Mouse (Mus musculus) telencephalon, adult 2 months (tissue): ENCODE data around the gene Arpp21.

ENCODE experiments used
- DNase-seq: peaks from one replicate; pipeline ENCODE4 v3.0.0-alpha.2; 2011; ENCODE audit warnings: low read depth, low spot score

Arpp21 gene

GRCm38 (mm10) chr9:112231383-112231782, 4.4 kb downstream of the Arpp21 start:
- no peak for DNase-seq

GRCm38 (mm10) chr9:112230716-112231361, 4.9 kb downstream of the Arpp21 start:
- no peak for DNase-seq

GRCm38 (mm10) chr9:112228470-112228869, 7.3 kb downstream of the Arpp21 start:
- no peak for DNase-seq

GRCm38 (mm10) chr9:112227174-112227573, 8.6 kb downstream of the Arpp21 start:
- no peak for DNase-seq

DNA sequence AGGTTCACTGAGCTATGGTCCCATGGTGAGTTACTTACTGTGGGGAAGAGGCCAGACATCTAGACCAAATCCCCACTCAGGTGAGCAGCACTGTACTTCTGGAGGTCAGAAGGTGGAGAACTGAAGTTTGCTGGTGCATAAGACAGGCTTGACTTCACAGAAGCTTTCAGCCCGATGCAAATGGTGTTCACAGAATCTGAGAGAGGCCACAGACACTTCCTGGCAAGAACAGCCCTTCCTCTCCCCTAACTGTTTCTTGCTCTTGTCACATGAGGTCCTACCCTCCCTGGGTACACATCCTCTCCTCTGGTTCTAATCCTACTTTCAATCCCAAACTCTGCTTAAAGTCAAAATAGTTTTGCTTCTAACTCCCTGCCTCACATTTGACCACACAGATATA, 9.2 kb downstream of the Arpp21 start:
- no peak for DNase-seq

DNA sequence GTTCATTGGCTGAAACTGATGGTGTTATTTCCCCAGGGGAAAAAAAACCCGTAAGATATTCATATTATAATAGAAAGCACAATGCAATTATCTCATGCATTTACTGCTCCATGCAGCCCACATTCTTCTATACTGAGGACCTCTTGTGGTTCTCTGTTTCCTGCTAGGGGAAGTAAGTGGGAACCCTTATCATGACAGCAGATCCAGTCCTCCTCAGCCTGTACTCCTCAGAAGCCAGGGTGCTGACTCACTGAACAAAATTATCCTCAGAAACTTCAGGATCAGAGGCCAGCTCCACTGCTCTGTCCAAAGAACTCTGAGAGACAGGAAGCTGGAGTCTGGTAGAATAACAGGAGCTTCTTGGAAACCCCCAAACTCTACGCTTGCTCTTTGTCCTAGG, 10.7 kb downstream of the Arpp21 start:
- no peak for DNase-seq

DNA sequence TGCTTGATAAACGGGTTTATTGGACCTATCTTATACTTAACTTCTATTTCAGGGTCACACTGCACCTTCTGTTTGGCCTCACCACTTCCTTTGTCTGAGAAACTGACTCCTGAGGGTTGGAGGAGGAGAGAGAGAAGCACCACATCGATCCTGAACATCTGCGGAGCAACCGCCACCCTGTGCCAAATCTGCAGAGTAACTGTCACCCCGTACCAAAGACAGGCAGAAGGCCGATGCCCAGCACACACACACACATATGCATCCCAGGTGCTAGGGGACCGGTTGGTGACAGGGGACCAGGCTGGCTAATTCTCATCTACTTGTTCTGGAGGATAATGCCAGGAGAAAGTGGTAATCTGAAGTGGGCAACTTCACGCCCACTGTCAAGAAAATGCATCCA, 16.4 kb downstream of the Arpp21 start:
- no peak for DNase-seq

DNA sequence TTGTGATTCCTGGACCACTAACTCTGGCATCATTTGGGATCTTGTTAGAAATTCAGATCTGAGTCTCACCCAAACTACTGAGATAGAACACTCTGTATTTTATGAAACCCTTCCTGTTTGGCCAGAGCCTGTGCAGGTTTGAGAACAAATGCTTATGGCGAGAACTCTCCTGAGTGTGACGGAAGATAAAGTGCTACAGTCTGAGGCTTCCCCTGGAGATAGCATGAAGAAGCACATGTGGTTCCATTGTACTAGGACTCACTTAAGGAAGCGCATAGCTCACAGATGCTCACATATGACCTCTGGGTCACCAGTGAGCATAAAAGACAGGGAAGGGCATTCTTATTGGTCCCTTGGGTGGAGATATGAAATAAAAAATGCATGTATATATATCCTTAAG, 17.5 kb downstream of the Arpp21 start:
- DNase-seq: no peak

DNA sequence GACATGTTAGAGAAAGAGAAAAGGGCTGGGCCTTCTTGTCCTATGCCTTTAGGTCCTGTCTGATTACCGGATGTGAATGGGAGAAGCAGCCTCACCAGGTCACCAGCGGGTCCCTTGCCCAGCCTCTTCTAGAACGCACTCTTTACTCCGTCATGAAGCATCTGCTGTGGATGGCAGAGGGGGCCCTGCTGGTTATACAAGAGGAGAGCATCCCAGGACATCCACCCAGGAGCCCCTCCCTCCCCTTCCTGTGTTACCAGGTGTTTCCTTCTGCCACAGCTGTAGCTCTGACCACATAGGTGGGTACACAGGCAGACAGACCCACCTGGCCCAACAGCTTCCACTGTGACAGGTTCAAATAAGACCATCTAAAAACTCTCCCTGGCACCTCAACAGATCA, 18.6 kb downstream of the Arpp21 start:
- DNase-seq: no peak

- no peak for DNase-seq
Observed at GRCm38 (mm10) chr9:112215030-112215806, 20.5 kb downstream of the Arpp21 start.

DNA sequence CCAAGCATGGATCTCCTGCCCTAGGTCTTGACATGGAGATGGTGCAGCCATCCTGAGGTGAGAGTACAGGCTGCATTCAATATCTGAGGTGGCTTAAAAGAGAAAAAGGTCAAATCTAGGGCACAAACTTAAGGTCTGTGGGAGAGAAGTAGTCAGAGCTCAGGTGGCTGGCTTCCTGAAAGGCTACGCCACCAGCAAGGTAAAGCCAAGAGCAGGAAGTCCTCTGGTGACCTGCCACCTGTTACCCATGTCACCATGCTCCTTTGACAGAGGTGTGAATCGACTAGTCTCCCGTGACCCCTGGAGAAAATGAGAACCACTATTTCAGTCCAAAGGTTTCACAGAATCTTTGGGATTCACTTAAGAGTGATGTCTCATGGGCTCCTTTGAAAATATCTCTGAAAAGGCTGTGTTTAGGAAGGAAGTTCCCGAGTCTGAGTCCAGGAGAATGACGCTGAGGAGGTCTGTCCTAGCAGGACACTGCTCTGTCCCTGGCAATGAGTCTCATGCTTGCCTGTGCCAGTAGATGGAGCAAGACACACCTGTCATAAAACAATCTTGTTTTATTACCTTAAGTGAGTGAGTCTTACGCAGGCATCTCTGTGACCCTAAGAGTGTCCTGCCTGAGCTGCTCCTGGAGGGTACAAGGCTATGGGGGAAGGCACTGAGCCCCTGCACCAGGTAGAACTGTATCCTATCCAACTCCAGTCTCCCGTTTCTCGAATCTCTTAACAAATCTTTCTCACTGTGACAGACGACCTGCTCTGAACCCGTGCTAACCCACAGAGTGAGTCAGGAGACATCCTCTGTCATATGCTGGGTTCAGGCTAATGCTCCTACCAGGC, 22.1 kb downstream of the Arpp21 start:
- no peak for DNase-seq

DNA sequence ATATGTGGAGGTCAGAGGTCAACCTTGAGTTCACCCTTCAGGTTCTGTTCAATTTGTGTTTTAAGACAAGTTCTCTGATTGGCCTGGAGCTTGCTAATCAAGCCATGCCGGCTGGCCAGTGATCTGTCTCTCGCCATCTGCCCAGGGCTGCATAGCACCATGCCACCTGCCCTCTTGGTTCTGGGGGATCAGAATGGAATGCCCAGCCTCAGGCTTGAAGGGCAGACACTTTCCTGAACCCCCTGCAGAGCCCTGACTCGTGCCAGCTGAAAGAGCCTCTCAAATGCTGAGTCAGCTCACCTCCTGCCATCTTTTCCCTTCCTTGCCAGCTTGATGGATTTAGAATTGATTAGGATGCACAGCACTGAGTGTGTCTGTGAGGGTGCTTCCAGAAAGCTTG, 25.9 kb downstream of the Arpp21 start:
- no peak for DNase-seq

GRCm38 (mm10) chr9:112207767-112208166, 28.0 kb downstream of the Arpp21 start:
- peak; percentile 80 for DNase-seq

DNA sequence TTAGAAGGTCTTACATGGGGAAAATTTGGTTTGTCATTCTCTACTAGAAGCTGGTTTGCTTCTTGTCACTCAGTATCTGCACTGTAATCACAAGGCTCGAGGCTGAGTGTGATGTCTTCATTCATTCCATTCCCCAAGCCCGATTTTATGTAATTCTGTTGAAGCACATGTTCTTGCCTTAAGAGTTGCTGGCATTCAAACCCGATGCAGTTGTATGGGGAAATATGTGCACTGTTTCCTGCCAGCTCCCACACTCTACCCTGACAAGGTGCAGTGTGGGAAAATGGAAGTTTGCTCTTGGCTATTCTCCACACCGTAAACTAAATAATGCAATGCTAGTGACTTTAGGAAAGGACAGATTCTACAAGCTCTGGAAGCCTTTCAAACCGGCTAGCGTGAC, 37.4 kb downstream of the Arpp21 start:
- DNase-seq: peak; percentile 73

DNA sequence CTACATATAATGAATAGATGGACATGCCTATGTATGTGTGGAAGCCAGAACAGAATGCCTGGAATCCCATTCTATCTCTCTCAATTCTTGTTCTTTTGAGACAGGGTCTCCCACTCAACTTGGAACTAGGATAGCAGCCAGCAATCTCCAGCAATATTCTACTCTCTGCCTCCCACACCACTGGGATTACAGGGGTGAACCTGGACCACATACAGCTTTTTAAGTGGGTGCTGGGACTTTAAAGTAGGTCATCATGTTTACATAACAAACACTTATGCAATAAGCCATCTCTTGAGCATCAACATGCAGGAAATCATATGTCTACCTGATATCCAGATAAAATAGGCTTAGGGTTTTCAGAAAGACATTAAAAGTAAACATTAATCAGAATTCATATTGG, 41.7 kb downstream of the Arpp21 start:
- no peak for DNase-seq

DNA sequence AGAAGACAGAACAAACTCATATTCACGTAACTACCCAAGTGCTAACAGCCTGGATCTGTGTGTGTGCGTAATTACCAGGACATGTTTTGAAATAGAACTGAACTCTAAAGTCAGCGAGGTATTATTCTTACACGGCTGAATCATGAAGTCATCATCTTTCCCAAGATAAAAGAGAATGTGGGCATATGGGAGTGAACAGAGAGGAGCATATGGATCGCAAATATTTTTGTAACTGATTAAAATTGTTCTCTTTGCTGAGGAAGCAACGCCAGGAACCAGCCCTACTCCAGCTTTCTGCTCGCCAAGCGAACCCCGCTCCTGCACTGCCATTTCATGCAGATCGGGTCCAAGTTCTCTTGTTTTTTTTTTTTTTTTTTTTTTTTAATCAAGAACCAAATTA, 46.3 kb downstream of the Arpp21 start:
- DNase-seq: peak; percentile 90

GRCm38 (mm10) chr9:112188358-112188893, 47.3 kb downstream of the Arpp21 start:
- DNase-seq: no peak

- peak; percentile 77 for DNase-seq
Observed at GRCm38 (mm10) chr9:112187667-112188066, 48.1 kb downstream of the Arpp21 start.

DNA sequence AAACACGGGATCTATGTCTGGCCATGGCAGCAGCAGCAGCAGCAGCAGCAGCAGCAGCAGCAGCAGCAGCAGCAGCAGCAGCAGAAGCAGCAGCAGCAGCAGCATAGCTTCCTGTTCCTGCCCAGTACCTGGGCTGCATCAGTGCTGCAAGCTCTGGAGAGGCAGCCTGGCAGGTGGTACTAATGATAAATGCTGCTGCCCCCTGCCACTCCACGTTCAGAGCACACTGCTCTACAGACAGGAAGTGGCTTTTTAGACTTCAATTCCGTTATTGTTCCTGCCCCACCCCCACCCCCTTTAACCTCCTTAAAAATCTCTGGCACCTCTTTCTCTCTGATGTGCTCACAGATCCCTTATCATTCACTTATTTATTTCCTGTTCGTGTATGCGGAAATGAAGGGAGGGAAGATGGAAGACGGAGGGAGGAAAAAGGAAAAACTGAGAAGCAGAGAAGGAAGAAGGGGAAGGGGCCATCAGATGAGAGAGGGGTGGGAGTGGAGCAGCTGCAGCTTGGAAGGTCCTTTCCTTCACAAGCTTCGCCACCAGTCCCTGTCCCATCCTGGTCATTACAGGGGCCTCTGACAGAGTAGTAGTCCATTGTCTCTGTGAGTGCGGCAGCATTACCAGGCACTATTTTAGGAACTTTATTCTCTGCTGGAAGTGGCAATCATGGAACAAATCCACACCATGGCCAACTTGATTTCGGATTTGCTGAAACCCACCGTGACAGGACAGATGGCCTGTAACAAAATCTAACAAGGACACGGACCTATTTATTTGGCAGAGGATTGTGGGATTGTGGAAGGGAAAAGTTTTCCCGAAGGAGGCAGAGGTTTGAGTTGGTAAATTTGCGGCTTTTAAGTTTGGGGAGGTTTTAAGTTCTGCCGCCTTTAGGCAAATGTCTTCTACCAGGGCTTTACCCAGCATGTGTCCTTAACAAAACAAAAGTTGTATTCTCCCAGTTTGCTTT, 49.1 kb downstream of the Arpp21 start:
- DNase-seq: no peak

- DNase-seq: no peak
Observed at GRCm38 (mm10) chr9:112185746-112186145, 50.0 kb downstream of the Arpp21 start.

- DNase-seq: no peak
Observed at GRCm38 (mm10) chr9:112182738-112183137, 53.0 kb downstream of the Arpp21 start.
